Mouse (Mus musculus) CD4-positive, CD25-positive, alpha-beta regulatory T cell, adult 2 months (primary cell): ENCODE measurements at regions not wholly inside any gene's neighbourhood (a gene's known extent, or its start where the extent isn't known, plus 50 kb on each side); places are given as distances from the start of the nearest gene placed in this dataset.

Source experiments
- DNase-seq: peaks from one replicate; pipeline ENCODE4 v3.0.0-alpha.2; 2012; ENCODE audit warnings: low read depth, low spot score

DNA sequence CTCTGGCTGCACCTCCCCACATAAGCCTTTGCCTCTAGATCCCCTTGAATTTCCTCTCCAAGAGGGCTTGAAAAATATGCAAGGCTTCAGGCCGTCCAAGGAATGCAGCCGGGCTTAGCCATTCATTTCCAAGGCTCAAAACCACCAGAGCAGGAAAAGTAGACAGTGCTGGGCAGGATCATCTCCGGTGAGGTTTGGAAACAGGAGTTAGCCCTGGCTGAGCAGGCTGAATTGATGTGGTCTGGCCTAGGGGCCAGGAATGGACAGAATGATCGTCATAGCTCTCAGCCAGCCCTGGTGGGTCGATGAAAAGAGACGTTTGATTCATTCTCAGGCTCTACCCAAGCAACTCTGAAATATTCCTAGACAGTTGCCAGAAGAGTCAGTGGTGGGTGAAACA lies 529.7 kb upstream of the Tnp1 start:
- DNase-seq: no peak

DNA sequence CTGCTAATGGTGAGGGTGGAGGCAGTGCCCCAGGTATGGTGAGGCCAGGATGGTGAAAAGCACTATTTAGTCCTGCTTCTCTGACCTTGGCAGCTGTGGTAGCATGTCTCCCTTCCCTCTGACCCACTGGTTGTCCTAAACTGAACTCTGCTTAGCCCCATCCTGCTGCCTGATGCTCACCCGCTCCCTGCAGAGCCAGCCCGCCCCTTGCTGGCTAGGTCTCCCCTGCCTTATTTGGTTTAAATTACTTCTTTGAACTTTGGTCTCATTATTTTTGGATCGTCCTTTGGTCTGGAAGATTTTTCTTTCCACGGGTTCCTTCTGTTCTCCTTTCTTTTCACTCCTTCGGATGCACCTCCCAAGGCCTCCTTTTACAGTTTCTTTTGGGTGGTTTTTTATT lies 525.7 kb upstream of the Tnp1 start:
- no peak for DNase-seq

DNA sequence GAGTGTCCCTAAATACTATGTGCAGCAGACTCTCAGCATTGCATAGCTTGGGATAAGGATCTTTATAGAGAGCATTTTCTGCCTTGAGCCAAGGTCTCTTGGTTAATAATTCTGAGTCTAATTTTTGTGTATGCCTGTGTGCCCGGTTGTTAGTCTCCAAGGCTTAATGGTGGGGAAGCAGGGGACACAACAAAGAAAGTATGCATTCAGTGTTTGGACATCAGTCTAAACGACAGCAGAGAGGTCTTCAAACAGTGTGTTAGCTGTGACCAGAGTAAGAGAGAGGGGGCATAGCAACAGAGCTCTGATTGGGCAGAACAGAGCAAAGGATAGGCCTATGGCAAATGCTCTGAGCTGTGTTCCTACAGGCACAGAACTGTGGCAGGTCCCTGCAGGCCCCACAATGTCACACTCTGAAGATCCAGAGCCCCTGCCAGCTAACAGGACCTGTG lies 522.7 kb upstream of the Tnp1 start:
- DNase-seq: no peak

DNA sequence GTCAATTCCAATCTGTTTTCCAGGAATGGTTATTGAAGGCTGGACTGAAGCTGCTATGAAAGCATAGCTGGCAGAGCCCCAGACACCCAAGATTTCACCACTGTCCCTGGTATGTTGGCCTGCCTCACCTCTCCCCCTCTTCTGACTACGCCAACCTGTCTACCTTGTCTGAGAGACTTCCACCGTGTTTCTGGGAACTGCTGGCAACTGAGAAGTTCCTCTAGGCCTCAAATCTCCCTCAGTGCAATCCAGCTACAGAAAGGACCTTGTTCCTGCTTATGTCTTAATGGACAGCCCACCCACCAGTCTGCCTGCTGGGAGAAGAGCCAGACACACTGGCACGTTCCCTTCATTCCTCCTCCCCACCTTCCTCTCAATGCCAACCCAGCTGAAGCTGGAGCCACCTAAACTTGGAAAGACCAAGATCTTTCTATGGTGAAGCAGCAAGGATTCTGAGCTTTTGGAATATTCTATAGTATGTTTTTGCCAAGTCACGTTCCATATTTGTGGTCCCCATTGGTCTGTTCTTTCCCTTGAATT lies 520.1 kb upstream of the Tnp1 start:
- no peak for DNase-seq

DNA sequence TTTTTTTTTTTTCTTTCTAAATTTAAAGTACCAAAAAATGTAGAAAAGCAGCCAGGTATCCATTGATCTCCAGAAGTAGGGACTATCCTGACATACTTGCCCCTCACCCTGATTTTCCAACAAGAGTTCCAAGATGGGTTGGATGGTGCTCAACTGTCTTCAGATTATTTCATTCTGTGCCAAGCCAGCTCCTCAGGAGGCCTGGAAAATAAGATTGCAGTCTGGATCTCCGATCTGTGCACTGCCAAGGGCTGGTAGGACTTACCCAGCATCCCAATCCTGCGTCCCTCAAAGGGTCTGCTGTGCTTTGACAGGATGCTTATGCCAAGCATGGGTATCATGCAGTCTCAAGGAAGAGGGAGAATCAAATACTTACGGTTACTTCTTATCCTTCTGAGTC lies 517.8 kb upstream of the Tnp1 start:
- no peak for DNase-seq

DNA sequence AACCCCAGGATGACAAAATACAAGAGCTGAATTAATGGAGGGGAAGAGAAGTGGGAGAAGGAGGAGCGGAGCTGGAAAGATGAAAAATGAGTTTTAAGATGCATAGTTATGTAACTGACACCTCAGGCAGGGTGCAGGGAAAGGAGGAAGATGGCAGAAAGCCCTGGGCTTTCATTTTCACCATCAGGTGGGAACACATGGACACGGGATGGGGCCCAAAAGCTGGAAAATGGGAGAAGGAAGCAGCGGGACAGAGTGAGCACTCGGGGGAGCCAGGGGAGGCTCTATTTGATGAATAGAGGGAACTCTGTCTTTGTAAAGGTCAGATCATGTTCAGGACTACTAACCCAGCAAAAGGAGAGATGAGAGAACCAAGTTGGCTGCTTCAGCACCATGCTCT lies 516.6 kb upstream of the Tnp1 start:
- no peak for DNase-seq

DNA sequence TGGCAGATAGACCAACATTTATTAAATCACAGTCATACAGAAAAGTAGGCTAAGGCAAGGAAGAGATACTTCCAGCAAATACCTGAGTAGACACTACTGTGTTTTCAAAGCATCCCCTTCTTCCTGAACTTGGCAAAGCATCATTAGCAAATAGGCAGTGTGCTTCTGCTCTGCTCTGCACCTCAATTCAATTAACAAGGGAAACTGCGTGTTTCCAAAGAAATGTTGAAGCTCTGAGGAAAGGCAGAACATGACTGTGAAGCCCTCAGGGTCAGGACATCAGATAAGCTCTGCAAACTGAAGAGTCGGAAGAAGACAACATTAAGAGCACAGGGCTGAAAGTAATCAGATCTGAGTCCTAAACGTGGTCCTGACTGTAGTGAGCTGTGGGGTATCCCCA lies 516.1 kb upstream of the Tnp1 start:
- no peak for DNase-seq

DNA sequence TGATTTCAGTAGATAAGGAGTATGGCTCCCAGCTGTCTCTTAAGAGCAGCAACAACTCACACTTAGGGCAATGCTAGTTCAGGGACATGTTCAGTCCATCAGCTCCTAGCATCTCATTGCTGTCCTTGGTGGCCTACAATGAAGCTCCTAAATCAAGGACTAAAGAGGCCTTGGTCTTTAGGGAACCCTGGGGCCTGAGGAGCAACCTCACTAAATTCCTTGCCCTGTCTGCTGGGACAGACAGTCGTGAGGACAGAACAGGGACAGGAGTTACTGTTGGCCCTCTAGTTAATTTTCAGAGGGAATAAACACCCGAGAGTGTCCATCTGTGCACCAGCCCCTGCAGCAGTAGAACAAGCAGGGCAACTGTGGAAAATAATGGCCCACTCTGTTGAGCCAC lies 514.6 kb upstream of the Tnp1 start:
- no peak for DNase-seq

DNA sequence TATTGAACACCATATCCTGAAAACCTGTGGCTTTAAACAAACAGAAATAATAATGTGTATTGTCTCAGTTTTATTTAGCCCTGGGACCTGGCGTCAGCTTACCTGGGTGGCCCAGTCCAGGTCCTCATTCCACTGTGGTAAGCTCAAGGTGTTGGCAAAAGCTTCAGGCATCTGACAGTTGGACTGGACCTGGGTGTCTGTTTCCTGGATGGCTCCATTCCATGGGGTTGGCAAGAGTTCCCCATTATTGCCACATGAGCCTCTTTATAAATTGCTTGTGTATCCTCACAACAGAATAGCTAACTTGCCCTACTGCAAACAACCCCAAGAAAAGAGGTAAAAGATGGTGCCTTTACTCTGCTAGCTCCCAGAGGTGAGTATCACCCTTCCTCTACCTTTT lies 512.9 kb upstream of the Tnp1 start:
- no peak for DNase-seq

DNA sequence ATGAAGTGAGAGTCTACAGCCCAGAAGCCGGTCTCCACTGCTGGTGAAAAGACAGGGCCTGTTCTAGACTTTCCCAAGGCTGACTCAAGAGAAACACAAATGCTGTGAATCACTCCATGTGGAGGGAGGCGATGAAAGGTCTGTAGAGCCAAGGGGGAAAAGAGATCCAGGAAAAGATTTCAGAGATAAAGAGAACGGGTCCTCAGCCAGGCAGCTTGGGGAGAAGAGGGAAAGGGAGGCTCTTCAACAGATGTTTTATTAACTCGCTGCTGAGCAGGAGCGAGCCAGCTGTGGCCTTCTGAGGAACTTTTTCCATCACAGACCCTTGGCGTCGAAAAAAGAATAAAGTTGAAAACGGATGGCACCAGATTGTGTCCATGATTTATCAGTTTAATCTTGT lies 500.7 kb upstream of the Tnp1 start:
- no peak for DNase-seq

DNA sequence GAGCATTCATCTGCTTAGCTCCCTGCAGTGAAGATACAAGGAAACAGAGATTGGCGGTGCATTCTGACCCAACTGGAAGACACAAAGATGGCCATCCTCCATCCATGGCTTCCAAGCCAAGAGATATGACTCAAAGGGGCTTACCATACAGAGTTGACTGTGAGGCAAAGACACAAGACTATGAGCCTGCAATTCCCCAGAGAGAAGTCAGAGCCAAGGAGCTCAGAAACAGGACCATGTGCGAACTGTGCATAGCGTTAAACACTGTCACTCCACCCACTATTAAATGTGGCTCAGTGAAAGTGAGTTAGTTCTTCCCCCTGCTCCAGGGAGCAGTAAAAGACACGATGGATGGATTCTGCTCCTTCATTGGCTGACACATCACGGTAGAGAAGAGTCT lies 500.1 kb upstream of the Tnp1 start:
- no peak for DNase-seq

DNA sequence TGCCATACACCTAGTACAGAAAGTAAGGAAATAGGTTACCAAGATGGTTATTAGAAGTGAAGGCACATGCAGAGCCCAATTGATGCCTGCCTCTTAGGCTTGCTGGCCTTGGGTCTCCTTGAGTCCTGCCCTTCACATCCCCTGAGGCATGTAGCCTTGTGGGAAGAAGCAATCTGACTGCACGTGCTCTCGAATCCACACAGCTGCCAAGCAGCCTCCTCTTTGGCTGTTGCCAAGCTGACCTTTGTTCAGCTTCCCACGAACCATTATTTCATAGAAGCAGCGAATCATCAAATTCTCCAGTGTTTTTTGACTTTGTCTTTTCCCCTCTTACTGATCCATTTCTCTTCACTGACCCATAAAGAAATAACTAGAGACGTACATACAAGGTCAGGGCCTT lies 498.1 kb upstream of the Tnp1 start:
- no peak for DNase-seq

DNA sequence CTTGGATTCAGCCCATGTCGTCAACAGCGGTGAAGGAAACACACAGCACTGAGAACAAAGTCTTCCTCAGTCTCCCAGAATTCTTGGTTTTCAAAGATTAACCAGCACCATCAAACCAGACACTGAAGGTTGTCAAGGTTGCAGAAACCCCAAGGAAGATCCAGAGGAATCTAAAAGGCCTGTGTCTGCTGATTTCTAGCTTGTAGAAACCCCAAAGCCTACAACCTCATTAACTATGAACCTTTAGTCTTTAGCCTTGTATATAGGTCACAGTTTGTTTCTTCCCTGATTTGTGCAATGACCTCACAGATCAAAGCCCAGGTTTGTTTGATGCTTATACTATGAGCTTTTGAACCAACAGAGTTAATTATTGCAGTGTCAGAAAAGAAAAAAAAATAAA lies 497.1 kb upstream of the Tnp1 start:
- DNase-seq: no peak

DNA sequence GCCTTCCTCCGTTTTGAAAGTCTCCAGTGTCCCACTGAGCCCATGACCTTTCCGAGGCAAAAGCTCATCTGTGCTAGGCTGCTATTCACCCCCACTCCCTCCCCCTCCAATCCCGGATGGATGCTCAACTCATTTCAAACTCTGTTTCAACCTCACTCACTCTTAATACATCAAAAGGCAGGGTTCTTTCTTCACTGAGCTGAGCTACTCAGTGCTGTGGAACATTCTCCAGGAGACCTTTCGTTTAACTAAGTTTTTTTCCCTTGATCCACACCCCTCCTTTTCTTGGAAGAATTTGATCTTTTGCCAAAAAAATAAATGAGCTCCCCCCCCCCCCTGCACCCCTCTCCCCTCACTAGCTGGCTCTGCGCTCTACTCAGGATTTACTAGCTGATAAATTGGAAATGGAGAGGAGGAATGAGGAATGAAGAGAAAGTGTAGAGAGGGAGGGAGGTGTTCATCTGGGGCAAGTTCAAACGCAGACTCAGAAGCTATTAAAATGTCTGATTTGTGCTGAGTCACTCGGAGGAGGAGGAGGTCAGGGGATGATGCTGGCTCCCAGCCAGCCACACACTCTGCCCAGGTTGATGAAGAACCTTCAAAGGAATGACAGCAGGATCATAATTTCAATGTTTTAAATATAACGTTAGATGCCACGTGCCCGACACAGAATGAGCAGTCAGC lies 491.5 kb upstream of the Tnp1 start:
- no peak for DNase-seq

DNA sequence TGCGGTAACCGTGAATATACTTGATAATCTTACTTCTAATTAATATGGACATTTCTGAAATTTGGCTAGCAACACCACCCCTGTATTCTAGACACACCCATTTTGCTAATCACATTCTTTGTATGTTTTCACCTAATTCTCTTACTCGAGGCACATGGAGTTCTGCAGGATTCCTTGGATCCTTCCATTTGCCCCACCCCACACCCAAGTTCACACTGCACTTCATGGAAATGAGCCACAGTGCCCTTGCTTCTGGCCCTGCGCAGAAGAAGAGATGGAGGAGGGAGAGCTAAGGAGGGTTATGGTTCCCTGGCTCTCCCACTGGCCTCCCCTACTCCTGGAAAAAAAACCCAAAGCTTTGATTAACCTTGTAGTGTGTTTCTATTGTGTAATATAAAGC lies 487.9 kb upstream of the Tnp1 start:
- DNase-seq: no peak

DNA sequence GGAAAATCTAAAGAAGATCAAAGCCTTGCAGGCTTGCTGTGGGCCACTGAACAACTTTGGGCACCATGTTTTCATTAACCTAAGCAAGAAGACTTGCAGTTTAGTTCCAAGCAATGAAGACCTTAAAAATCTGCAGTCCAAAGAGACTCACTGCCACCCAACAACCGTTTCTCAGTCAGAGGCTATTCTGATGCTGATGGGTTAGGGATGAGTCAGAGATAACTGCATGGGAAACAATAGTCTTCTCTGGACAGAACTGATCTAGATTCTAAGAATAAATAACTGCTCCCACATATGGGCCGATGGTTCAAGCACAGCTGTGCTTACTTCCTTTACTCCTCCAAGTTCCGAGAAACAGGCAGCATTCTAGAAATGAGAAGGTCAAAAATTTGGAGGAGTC lies 485.0 kb upstream of the Tnp1 start:
- no peak for DNase-seq

DNA sequence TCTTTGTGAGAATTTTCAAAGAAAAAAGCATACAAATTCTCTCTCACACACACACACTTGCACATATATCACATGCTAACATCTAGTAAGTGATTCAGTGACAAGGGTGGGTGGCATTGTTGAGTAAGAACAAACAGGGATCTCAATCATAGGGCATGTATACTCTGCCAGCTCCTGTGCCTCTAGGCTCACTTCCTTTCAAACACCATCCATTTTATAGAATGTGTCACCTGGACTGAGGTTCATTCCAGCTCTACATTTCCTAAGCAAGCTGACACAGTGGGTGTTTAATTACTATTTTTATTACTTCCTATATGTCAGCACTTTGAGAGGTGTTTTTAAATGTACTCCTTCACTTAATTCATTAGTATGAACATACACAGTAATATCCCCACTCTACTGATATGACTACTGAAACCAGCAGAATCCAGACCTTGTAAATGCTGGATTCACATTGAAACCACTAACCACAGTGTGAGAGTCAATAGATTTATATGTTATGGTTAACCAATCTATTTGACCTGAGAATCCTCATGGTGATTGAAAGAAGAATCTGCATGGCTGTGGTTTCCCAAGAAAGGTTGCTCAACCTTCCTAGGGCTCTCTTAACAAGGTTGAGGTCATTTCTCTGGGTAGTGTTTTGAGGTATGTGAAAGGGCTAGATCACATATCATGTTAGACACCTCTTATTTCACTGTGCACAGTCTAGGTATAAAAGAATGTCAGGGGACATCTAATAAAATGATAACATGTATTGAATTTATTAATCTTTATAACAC lies 480.5 kb upstream of the Tnp1 start:
- no peak for DNase-seq

DNA sequence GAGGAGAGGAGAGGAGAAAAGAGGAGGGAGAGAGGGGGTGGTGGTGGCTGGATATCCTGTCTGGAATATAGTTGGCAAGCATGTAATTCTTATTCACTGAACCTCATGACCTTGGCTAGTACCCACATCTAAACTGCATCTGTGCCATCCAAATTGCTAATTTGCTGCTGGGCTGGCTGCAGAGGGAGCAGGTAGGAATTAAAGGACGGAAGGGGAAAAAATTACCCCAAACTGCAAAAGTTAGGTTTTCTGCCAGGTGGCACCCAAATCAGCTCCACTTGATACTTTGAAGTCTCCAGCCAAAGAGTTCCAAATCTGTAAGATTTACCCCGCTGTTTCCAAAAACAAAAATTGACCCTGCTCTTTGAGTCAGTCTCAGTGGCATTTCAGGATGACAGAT lies 466.2 kb upstream of the Tnp1 start:
- no peak for DNase-seq

DNA sequence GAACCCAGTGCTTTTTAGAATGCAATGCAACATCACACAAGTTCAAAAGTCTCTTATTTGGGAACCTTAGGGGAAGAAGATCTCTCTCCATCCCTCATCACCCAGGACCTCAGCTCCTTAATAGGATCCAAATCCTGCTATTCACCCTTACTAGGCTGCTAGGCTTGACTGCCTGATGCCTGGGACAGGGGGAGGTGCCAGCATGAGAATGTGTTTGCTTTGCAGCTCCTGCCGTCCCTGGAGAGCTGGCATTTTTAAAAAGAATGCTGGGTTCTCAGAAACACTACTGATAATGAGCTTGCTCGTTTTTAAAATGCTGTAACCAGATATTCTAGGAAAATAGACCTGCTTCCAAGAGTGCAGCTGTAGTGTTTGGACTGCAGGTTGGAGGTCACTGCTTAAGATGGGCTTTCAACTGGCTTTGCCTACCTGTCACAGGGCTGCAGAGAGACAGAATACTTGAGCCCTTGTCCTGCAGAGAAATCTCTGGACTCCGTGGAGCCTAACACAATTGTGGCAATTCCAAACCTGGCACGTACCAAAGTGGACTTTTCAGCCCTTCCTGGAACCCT lies 463.7 kb upstream of the Tnp1 start:
- no peak for DNase-seq

DNA sequence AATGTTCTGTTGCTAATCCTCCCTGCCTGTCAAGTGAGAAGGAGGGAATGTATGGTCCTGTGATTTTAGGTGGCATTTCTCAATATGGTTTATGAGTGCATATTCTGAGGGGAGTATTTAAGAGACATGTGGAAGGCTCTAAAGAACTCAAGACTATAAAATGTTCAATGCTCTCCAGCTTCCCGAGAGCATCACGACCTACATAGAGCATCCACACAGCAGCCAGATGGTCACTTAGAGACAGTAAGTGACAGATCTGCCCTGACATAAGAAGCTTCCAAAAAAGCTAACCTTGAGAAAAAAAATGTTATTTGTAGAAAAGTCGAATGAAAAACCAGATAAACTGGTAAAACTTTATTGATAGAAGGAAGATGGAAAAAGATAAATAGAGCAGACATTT lies 444.9 kb upstream of the Tnp1 start:
- no peak for DNase-seq

DNA sequence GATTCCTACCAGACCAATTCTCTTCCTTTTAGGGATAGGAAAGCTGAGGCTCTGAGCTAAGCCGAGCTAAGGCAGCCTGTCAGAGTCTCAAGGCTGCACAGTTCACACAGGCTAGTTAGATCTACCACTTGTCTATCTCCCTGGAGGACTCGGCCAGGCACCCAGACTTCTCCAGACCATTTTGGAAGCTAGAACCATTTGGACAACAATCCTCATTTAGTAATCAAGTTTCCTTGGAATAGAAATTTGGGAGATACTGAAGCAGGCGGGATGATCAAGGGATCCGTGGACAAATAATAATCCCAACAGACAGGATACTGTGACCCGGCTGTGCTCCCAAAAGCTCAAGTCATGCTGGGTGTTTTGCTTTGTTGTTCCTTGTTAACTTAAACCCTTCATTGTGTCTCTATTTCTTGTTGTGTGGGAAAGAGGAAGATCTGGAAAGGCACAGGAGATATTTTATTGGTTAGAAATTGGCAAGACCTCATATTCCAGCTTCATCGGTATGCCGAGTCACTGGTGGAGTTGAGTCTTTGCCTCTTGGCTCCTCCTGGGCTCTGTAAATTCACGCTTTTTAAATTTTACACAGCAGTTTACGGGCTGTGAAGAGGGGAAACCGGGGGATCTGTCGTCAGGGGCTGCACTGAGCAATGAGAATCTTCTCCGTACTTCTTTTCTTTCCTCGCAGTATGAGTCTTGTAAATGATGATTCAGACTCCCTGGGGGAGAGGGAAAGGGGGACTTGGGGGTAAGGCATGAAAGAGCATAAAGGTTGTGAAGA lies 444.2 kb upstream of the Tnp1 start:
- no peak for DNase-seq

DNA sequence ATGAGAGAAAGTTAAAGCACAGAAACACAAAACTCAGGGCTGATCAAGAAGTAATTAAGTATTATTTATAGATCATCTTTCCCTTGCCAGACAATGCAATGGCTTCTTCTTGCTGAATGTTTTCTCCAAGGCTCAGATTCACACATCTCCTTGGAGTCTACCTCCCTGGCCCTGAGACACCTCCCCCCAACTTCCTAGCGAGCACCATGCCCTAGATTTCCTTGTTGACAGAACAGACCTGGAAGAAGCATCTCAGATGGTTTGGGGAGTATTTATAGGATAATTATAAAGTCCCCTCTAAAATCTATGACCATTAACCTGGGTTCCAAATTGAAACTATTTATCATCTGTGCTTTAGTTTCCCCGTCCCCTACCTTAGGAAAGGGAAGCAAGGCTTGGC lies 441.6 kb upstream of the Tnp1 start:
- DNase-seq: no peak
